Mouse (Mus musculus): ENCODE data around the gene Nckap5l.

Nckap5l gene

DNA sequence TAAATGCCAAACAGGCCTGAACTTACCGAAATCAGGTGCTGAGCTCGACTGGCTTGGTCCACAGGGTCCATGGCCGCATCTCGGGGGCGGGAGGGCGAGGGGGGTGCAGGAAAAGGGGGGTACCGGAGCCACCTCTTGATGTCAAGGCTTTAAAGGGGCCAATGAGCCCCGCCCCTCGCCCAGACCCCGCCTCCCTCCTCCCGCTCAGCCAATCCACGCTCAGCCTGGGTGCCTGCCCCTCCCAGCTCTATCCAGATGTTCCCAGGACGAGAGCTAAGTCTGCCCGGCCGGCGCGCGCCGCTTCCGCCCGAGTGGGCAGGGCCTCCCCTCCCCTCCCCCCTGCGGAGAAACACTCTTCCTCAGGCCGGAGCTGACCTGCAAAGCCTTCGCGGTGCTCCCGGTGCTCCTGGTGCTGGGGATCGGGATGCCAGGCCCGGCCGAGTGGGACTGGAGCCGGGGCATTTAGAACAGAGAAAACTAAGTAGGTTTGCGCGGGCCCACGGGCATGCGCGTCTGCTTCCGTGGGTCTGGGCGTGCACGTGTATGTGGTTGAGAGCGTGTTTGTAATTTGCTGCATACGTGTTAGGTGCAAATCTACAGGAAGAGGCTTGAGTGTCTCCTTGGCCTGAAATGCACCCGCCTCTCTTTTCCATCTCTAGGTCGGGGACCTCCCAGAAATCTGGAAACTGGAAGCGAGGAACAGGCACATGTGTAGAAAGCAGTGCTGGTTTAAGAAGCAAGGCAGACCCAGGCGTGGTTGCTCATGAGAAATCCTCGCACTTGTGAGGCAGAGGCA, at the start of gene Nckap5l:
Nckap5l (minus strand) TSS at position 143 of the 796 bp plus-strand sequence.
- DNase-seq (ENCODE audit: low read depth): peak; percentile 79

GRCm38 (mm10) chr15:99505324-99506095, 48.0 kb upstream of the Nckap5l start:
- DNase-seq (ENCODE audit: low read depth): no peak

GRCm38 (mm10) chr15:99503256-99503655, 45.7 kb upstream of the Nckap5l start:
- DNase-seq (ENCODE audit: low read depth): no peak

DNA sequence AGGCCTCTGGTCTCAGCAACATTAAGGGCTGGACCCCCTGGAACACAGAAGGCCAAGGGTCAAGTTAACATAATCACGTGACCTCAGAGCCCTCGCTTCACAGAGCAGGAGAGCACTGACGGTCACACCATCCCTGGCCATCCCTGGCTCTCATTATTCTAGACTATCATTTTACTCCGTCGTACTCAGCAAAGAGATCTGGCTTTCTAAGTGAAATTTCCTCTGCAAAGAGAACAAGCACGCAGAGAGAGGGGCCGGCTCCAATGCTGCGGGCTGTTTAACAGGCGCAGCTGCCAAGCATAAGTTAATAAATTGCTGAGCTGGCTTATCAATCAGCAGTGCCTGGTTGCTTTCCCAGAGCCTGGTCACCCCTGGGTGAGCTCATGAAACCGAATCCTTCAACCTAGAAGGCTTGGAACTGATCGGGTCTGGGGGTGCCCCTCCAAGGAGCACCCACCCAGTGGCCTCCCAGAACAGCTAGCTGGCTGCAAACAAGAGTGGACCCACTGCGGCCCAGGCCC, 44.8 kb upstream of the Nckap5l start:
- no peak for DNase-seq (ENCODE audit: low read depth)

DNA sequence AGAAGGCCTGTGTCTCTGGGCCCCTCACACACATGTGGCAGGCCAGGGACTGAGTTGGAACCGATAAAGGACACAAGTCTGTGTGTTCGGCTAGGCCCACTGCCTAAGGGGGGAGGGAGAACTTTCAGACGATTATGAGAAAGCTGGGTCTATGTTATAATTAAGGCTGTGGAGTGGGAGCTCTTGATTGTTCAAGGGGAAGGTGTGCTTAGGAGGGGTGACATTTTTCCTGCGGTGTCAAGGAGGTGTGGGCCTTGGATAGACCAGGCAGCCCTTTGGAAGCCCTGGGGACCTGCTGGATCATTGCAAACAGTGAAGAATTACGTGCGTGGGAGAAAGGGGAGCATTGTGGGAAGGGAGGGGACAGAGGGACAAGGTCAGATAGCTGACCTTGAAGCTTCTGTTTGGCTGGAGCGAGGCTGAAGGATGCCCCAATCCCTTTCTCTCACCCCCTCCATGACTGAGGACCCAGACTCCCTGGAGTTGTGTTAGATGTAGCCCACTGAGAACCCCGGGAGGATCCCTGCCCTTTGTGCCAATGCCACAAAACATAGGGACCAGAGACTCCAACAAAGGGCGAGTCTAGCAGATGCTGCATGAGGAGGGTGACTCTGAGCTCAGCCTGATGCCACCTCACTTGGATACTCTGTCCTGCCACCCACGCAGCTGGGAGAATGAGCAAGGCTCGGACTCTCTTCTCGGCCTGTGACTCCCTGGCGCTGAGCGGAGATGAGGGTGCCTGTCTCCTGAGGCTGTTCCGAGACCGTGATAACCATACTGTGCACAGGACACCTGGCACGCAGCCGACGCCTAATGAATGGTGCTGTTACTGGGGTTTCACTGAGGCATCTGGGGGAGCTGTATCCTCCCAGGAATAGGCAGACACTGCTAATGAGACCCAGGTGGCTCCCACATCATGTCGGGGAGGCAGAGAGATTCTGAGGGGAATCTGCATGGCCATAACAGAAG, 44.0 kb upstream of the Nckap5l start:
- no peak for DNase-seq (ENCODE audit: low read depth)

DNA sequence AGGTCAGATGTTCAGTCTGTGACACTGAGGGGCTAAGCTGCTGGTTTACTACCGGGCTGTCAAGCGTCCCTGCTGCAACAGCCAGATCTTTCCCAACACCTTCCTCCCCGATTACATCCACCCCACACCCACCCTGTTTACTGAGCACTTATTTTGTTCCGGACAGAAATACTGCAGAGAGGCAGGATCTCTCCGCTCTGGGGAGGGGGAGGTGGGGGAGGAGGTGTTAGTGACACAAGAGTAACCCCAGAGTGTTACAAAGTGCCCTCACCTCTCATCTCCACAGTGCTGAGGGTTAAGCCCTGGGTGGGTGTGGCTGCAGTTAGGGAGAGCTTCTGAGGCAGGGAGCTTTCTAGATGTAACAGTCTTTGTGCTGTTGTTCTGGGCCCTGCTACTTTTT, 42.8 kb upstream of the Nckap5l start:
- DNase-seq (ENCODE audit: low read depth): no peak

DNA sequence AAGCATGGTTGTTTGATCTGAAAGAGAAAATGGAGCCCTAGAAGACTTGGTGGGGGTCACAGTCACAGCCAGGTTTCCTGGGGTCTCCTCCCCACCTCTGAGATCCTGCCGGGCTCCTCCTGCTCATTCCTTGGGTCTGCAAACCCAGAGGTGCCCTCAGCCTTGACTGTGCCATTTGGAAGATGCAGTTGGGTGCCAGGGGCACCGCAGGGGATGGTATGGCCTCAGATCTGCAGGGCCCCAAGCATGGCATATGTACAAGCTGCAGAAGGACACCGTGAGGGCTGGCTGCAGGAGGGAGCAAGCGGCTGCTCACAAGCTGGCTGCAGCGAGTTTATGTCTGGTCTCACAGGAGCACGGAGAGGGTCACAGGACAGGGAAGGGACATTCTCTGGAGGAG, 42.2 kb upstream of the Nckap5l start:
- no peak for DNase-seq (ENCODE audit: low read depth)

DNA sequence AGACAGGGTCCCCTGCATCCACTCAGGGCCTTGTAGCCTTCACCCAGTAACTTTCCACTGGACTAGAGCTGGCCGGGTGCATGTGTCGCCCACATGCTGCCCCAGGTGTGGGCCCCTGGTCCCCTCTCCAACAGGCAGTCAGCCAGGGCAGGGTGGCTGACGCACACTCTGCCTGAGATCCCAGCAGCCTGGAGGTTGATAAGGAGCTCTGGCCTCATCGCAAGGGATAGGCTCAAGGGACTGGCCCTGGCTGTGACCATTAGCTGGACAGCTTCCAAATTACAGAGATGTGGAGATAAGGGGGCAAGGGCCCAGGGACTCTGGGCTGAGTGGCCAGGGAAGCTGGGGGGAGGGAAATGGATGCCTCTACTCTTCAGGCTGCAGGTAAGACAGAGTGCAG, 41.2 kb upstream of the Nckap5l start:
- no peak for DNase-seq (ENCODE audit: low read depth)

DNA sequence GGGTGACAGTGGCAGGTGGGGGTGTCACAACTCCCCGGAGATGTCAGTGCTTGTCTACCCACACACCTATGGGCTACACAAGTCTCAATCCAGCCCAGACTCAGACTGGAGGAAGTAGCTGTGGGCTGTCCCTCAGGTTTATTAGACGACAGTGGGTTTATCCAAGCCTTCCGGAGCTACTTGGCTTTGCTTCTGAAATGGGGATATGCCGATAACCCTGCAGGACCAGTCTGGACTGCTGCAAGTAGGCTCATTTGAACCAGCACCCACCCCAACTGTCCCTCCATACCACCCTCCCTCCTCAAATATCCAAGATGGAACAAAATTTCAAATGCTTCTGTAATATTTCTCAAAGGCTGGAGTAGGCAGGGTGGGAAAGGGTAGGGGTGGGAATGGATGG, 40.8 kb upstream of the Nckap5l start:
- no peak for DNase-seq (ENCODE audit: low read depth)

GRCm38 (mm10) chr15:99497527-99498242, 40.1 kb upstream of the Nckap5l start:
- no peak for DNase-seq (ENCODE audit: low read depth)

- no peak for DNase-seq (ENCODE audit: low read depth)
These were observed 39.5 kb upstream of the Nckap5l start for GRCm38 (mm10) chr15:99497061-99497460.

DNA sequence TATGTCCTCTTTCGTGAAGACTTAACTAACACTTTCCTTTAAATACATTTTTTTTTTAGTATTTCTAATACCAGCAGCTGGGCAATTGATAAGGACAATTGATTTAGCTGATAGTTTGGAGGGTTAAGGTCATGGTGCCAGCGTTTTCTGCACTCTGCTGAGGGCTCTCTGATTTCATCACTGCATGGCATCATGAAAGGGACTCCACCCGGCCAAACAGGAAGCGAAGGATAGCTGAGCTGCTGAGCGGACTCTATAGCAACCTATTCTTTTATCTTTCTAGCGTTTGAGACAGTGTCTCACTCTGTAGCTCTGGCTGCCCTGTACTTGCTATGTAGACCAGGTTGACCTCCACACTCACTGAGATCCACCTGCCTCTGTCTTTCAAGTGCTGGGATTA, 27.2 kb upstream of the Nckap5l start:
- DNase-seq (ENCODE audit: low read depth): no peak

DNA sequence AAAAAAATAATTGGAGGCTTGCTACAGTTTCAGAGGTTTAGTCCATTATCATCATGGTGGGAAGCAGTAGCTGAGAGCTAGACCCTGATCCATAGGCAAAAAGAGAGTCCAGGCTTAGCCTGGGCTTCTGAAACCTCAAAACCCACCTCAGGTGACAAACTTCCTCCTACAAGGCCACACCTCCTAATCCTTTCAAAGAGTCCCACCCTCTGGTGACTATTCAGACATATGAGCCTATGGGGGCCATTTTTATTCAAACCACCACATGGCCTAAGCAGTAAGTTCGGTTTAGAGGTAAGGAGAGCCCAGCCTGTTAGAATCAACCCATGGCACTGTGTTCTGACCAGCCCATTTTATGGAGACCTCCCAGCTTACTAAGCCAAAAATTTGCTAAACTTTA, 18.3 kb upstream of the Nckap5l start:
- DNase-seq (ENCODE audit: low read depth): no peak

DNA sequence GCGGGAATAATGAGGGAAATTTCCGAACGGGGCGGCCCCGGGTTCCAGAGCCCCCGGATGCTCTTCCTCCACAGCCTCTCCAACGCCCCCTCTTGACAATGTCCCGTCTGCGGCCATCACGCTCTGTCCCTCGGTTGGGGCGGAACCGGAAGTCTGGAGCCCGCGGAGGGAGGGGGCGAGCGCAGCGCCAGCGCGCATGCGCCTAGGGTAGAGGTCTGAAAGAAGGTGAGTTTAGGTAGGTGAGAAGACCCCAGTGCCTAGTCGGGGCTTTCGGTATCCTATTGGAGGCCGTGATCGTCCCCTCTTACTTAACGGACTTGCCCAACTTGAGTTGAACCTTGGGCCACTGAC, 17.0 kb upstream of the Nckap5l start, which contains the start of gene Bcdin3d:
Bcdin3d (minus strand) TSS at position 155 of the 351 bp plus-strand sequence.
- DNase-seq (ENCODE audit: low read depth): peak; percentile 74

DNA sequence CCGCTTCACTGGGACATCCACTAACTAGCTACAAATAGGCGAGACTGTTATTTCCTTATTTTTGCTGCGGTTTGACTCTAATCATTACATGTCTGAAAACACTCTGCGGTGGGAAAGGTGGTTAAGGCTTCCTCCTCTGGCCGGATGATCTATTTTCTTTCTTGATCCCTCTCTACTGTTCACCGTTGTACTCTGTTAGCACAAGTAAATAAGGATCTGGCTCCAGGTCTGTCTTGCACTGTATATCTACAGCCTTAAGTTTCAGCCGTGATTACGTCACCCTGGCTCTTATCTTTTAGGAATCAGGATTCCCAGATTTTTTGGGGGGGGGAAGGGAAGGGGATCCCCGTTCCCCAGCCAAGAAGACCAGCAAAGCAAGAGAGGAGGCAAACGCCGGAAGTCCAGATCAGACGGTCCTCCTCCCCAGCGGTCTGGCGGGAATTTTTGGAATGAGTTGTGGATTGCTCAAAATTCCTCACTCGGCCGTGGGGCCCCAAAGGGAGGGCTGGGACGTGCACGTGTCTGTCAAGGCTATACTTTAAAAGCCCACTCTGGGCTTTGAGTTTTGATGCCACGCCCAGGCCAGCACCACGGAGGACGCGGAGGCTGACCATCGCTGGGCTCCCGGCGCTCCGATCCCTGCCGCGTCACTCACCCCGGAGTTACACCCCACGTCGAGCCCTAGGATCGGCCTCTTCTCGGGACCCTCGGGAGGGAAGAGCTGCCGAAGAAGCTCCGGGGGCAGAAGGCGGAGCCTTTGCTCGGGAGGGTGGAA, 16.4 kb upstream of the Nckap5l start:
- DNase-seq (ENCODE audit: low read depth): no peak

- no peak for DNase-seq (ENCODE audit: low read depth)
These were observed 15.4 kb upstream of the Nckap5l start for GRCm38 (mm10) chr15:99472972-99473371.

- no peak for DNase-seq (ENCODE audit: low read depth)
These were observed 14.1 kb upstream of the Nckap5l start for GRCm38 (mm10) chr15:99471677-99472063.

- DNase-seq (ENCODE audit: low read depth): no peak
These were observed 13.6 kb upstream of the Nckap5l start for GRCm38 (mm10) chr15:99470971-99471676.

DNA sequence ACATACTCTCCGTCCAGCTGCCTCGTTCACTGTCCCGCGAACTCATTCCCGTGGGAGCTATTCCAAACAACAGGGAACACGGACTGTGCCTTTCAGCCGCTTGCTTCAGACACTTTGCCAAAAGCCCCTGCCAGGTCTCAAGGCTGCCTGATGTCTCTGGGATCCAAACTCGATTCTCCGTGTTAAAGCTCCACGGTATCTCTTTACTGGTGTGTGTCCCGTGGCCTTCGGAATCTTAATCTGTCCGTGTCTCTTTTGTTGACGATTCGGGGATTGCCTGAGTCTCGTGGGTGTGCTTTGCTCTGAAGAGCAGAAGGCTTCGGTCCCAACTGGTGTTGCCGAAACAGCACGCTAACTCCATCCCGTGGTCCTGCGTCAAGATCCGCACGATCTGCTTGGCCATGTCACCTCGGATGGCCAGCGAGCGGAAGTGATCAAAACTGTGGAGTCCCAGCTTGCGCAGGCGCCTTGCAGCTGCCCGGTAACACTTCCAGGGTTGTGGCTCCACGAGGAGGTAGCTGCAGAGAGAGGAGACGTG, 12.7 kb upstream of the Nckap5l start:
- no peak for DNase-seq (ENCODE audit: low read depth)

GRCm38 (mm10) chr15:99469736-99470135, 12.2 kb upstream of the Nckap5l start:
- DNase-seq (ENCODE audit: low read depth): no peak
